Mouse (Mus musculus): ENCODE measurements around the gene Fbxl21.

- TF ChIP-seq ZNF384 (IDR thresholded peaks at IDR 0.05; ENCODE audit: low read depth, low read length), result no peak
- TF ChIP-seq CHD2 (IDR thresholded peaks at IDR 0.05; ENCODE audit: low read depth, low read length), result no peak
- TF ChIP-seq ZC3H11A (IDR thresholded peaks at IDR 0.05; ENCODE audit: borderline replicate concordance, low read depth, low read length), result no peak
- TF ChIP-seq MAFK (IDR thresholded peaks at IDR 0.05; ENCODE audit: insufficient read depth, low read depth, low read length), result no peak
- TF ChIP-seq HCFC1 (IDR thresholded peaks at IDR 0.05; ENCODE audit: borderline replicate concordance, insufficient read depth, low read length), result no peak
Observed at GRCm38 (mm10) chr13:56529031-56529430, 6.8 kb downstream of the Fbxl21 start.

Measured in ES-E14 (cell line).